ENCODE assay signal across 15 mouse cellular contexts in the genomic region with DNA sequence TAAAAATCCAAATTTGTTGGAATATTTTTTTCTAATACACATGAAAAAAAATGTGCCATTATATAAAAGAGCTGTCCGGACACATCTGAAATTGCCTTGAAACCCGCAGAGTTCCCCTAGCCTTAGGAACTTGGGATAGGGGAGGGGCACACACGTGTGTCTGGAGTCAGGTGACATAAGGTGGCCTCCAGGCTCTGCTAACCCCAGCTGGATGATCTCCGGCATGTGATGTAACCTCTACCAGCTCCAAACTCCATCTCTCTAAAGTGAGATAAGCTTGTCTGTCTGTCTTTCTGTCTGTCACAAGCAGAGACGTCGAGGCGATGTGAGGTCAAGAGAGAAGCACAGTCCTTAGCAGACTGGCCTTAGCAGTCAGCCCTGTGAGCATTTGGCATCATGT. TPM values are rescaled to one million over a fixed set of nuclear protein-coding genes. Genes with fewer than 3 reads are reported as not detected.
"Had no signal": no experiment of that assay in that cellular context is flagged by ENCODE, and none has a peak within 500 bp of the region (broad histone marks: within the 10 kb centered on the region; RNA-seq: fewer than 3 reads in every experiment).

No protein-coding gene starts in this region.

- H3K9ac ChIP-seq: hindbrain, embryonic 13.5 days; limb, embryonic 13.5 days; midbrain, embryonic 12.5 days; stomach, embryonic 15.5 days had no signal

- H3K36me3 ChIP-seq: hindbrain, embryonic 13.5 days; limb, embryonic 13.5 days; midbrain, embryonic 12.5 days; stomach, embryonic 15.5 days had no signal

- DNase-seq: layer of hippocampus, postnatal 36 days; left cerebral cortex, postnatal 4 days; lung, adult 2 months; lung, postnatal 4 days; right cerebral cortex, postnatal 14 days; thymus, postnatal 36 days had no signal

- ATAC-seq: hindbrain, postnatal 0 days; lung, postnatal 0 days; midbrain, embryonic 16.5 days had no signal

- H3K4me2 ChIP-seq: hindbrain, embryonic 13.5 days; limb, embryonic 13.5 days; midbrain, embryonic 12.5 days; stomach, embryonic 15.5 days had no signal

- H3K4me3 ChIP-seq: hindbrain, embryonic 13.5 days; limb, embryonic 13.5 days; midbrain, embryonic 12.5 days; stomach, embryonic 15.5 days had no signal

- H3K4me1 ChIP-seq: stomach, embryonic 15.5 days had no signal

- H3K27ac ChIP-seq: hindbrain, embryonic 13.5 days; hindbrain, postnatal 0 days; limb, embryonic 13.5 days; midbrain, embryonic 12.5 days; stomach, embryonic 15.5 days had no signal

- H3K9me3 ChIP-seq: hindbrain, embryonic 13.5 days; limb, embryonic 13.5 days; midbrain, embryonic 12.5 days; stomach, embryonic 15.5 days had no signal

RNA-seq across cellular contexts. Expression of a gene that starts 48.6 kb away (rescaled TPM):
- total RNA-seq: megakaryocyte, adult 5-6 weeks had no signal
- polyA plus RNA-seq: thymus, postnatal 0 days had no signal
